Mouse (Mus musculus) thymus, adult 2 months (tissue): ENCODE measurements around the gene Cdc42ep1.

Experiments
- CTCF ChIP-seq: fragments of 200-500 bp; IDR thresholded peaks from 2 replicates; pipeline ENCODE4 v1.5.1; 2012; ENCODE audit warnings: mild to moderate bottlenecking, control low read depth, low read length, moderate library complexity, borderline replicate concordance; ENCODE audit not compliant: control insufficient read depth, poor library complexity, insufficient read depth; ENCODE audit errors: extremely low read depth
- POLR2A ChIP-seq: fragments of 200-500 bp; IDR thresholded peaks from 2 replicates; pipeline ENCODE4 v1.6.1; 2012; ENCODE audit warnings: mild to moderate bottlenecking, low read length, control low read depth, moderate library complexity; ENCODE audit not compliant: control insufficient read depth, poor library complexity, insufficient read depth; ENCODE audit errors: extremely low read depth

DNA sequence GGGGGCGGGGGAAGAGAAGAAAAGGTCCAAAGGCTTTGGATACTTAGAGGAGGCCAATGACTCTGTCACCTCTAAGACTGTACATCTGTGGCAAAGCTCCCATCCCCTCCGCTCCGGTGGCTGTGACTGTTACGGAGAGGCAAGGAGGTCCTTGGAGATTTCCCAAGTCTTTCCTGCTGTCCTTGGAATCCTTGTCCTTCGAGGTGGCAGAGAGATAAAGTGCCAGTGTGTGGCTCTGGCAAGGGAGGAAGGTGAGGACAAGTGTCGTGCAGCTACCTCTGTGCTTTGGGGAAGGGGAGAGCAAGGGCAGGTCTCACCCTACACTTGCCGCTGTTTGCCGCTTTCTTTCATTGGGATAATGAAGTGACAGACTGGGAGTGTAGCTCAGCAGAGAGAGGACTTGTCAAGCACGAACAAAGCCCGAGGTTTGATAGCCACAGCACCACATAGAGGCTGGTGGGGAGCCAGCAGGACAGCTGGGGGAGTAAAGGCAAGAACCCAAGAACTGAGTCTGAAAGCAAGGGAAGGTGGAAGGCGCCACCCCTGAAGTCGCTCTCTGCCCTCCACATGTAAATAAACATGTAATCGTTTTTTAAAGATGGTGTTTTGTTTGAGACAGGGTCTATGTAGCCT, 31.5 kb downstream of the Cdc42ep1 start:
- TF ChIP-seq CTCF (no peak), POLR2A (no peak)
